Mouse (Mus musculus) MEL (cell line): ENCODE data around the gene Wnt7b. TPM values are rescaled to one million over a fixed set of nuclear protein-coding genes. Genes with fewer than 3 reads are reported as not detected.

Experiments used
- DNase-seq: peaks from one replicate; pipeline ENCODE4 v3.0.0; 2011; ENCODE audit warnings: low read depth, low spot score
- H3K27ac ChIP-seq: 2 replicates; pipeline ENCODE4 v1.5.1; 2012; ENCODE audit warnings: low read depth, mild to moderate bottlenecking, control low read depth, low read length, moderate library complexity; ENCODE audit not compliant: control insufficient read depth
- H3K27me3 ChIP-seq, 2 experiments: fragments of 150-350 bp in 1 of 2; sonication (generic) in 1 of 2; 2 replicates each; pipeline ENCODE4 v1.6.1; 2012; ENCODE audit warnings: low read length in 2 of 2, mild to moderate bottlenecking in 2 of 2, improper control_type of control experiment in 1 of 2, moderate library complexity in 1 of 2; ENCODE audit not compliant: insufficient read depth in 2 of 2, control insufficient read depth in 1 of 2
- H3K36me3 ChIP-seq, 2 experiments: 2 replicates each; pipeline ENCODE4 v1.6.1; 2012 to 2014; ENCODE audit warnings: low read length in 2 of 2, improper control_type of control experiment in 1 of 2, inconsistent platforms in 1 of 2, mild to moderate bottlenecking in 1 of 2; ENCODE audit not compliant: insufficient read depth in 2 of 2, control insufficient read depth in 1 of 2
- H3K4me1 ChIP-seq, 2 experiments: fragments of 150-350 bp in 1 of 2; sonication (generic) in 1 of 2; 2 replicates each; pipeline ENCODE4 v1.6.1; 2012; ENCODE audit warnings: low read length in 2 of 2, improper control_type of control experiment in 1 of 2, mild to moderate bottlenecking in 1 of 2; ENCODE audit not compliant: insufficient read depth in 2 of 2, control insufficient read depth in 1 of 2
- H3K4me3 ChIP-seq, 2 experiments: fragments of 150-350 bp in 1 of 2; sonication (generic) in 1 of 2; 2 replicates each; pipeline ENCODE4 v1.5.1; 2012; ENCODE audit warnings: low read depth in 2 of 2, low read length in 2 of 2, mild to moderate bottlenecking in 2 of 2, moderate library complexity in 2 of 2, control low read depth in 1 of 2, improper control_type of control experiment in 1 of 2; ENCODE audit not compliant: control insufficient read depth in 1 of 2, insufficient read depth in 1 of 2
- H3K79me2 ChIP-seq: 2 replicates; pipeline ENCODE4 v1.6.1; 2012; ENCODE audit warnings: mild to moderate bottlenecking, low read length, moderate library complexity; ENCODE audit not compliant: control insufficient read depth, poor library complexity, insufficient read depth
- H3K9ac ChIP-seq: 2 replicates; pipeline ENCODE4 v1.6.1; 2012; ENCODE audit warnings: low read depth, mild to moderate bottlenecking, control low read depth, low read length, moderate library complexity; ENCODE audit not compliant: control insufficient read depth, poor library complexity, severe bottlenecking
- H3K9me3 ChIP-seq: fragments of 150-350 bp; sonication (generic); replicated peaks from 2 replicates; pipeline ENCODE4 v1.6.1; 2012; ENCODE audit warnings: mild to moderate bottlenecking, low read length, improper control_type of control experiment, moderate library complexity; ENCODE audit not compliant: insufficient read depth
- BHLHE40 ChIP-seq: IDR thresholded peaks from 2 replicates; pipeline ENCODE4 v1.6.1; 2012; ENCODE audit warnings: low read depth, mild to moderate bottlenecking, inconsistent platforms, low read length, improper control_type of control experiment, borderline replicate concordance
- CHD2 ChIP-seq: IDR thresholded peaks from 2 replicates; pipeline ENCODE4 v1.6.1; 2011; ENCODE audit warnings: low read length, improper control_type of control experiment
- E2F4 ChIP-seq: IDR thresholded peaks from 2 replicates; pipeline ENCODE4 v1.6.1; 2011; ENCODE audit warnings: low read depth, low read length, improper control_type of control experiment, borderline replicate concordance
- ETS1 ChIP-seq: IDR thresholded peaks from 2 replicates; pipeline ENCODE4 v1.6.1; 2012; ENCODE audit warnings: low read depth, mild to moderate bottlenecking, inconsistent platforms, low read length, improper control_type of control experiment, moderate library complexity
- HCFC1 ChIP-seq: IDR thresholded peaks from 2 replicates; pipeline ENCODE4 v1.6.1; 2012; ENCODE audit warnings: low read depth, mild to moderate bottlenecking, inconsistent platforms, low read length, improper control_type of control experiment, moderate library complexity
- KAT2A ChIP-seq: conservative IDR thresholded peaks from 2 replicates; pipeline ENCODE4 v1.6.1; 2012; ENCODE audit warnings: low read depth, low read length, improper control_type of control experiment, inconsistent platforms
- MAFK ChIP-seq: IDR thresholded peaks from 2 replicates; pipeline ENCODE4 v1.6.1; 2011; ENCODE audit warnings: low read depth, mild to moderate bottlenecking, low read length, improper control_type of control experiment, borderline replicate concordance
- MAZ ChIP-seq: IDR thresholded peaks from 2 replicates; pipeline ENCODE4 v1.6.1; 2012; ENCODE audit warnings: low read depth, mild to moderate bottlenecking, inconsistent platforms, low read length, improper control_type of control experiment
- MEF2A ChIP-seq: IDR thresholded peaks from 2 replicates; pipeline ENCODE4 v1.6.1; 2014; ENCODE audit warnings: low read depth, mild to moderate bottlenecking, inconsistent platforms, low read length, improper control_type of control experiment; ENCODE audit not compliant: poor library complexity, insufficient replicate concordance, severe bottlenecking; ENCODE audit errors: extremely low read depth
- MYB ChIP-seq: IDR thresholded peaks from 2 replicates; pipeline ENCODE4 v1.6.1; 2011; ENCODE audit warnings: mild to moderate bottlenecking, low read depth, low read length, improper control_type of control experiment
- NRF1 ChIP-seq: IDR thresholded peaks from 2 replicates; pipeline ENCODE4 v1.6.1; 2014; ENCODE audit warnings: low read depth, mild to moderate bottlenecking, inconsistent platforms, low read length, improper control_type of control experiment, moderate library complexity; ENCODE audit not compliant: poor library complexity, insufficient read depth, severe bottlenecking
- RAD21 ChIP-seq: IDR thresholded peaks from 2 replicates; pipeline ENCODE4 v1.6.1; 2011; ENCODE audit warnings: mild to moderate bottlenecking, low read depth, low read length, improper control_type of control experiment
- RCOR1 ChIP-seq: IDR thresholded peaks from 2 replicates; pipeline ENCODE4 v1.6.1; 2012; ENCODE audit warnings: low read depth, mild to moderate bottlenecking, inconsistent platforms, low read length, improper control_type of control experiment
- TCF12 ChIP-seq: IDR thresholded peaks from 2 replicates; pipeline ENCODE4 v1.6.1; 2014; ENCODE audit warnings: low read depth, mild to moderate bottlenecking, inconsistent platforms, low read length, improper control_type of control experiment, moderate library complexity
- UBTF ChIP-seq: IDR thresholded peaks from 2 replicates; pipeline ENCODE4 v1.6.1; 2012; ENCODE audit warnings: low read depth, mild to moderate bottlenecking, inconsistent platforms, low read length, improper control_type of control experiment, moderate library complexity, borderline replicate concordance; ENCODE audit not compliant: insufficient read depth
- USF2 ChIP-seq, 2 experiments: IDR thresholded peaks; 2 replicates each; pipeline ENCODE4 v1.6.1; 2011 to 2012; ENCODE audit warnings: improper control_type of control experiment in 2 of 2, low read length in 2 of 2, borderline replicate concordance in 1 of 2, inconsistent platforms in 1 of 2, low read depth in 1 of 2, mild to moderate bottlenecking in 1 of 2; ENCODE audit not compliant: insufficient read depth in 1 of 2
- ZC3H11A ChIP-seq: IDR thresholded peaks from 2 replicates; pipeline ENCODE4 v1.6.1; 2012; ENCODE audit warnings: low read depth, mild to moderate bottlenecking, inconsistent platforms, low read length, improper control_type of control experiment
- ZKSCAN1 ChIP-seq: IDR thresholded peaks from 2 replicates; pipeline ENCODE4 v1.6.1; 2012; ENCODE audit warnings: low read depth, mild to moderate bottlenecking, inconsistent platforms, low read length, improper control_type of control experiment, moderate library complexity
- ZMIZ1 ChIP-seq: IDR thresholded peaks from 2 replicates; pipeline ENCODE4 v1.6.1; 2012; ENCODE audit warnings: low read depth, mild to moderate bottlenecking, inconsistent platforms, low read length, improper control_type of control experiment, moderate library complexity
- polyA plus RNA-seq, 2 experiments: library from polyadenylated mRNA; stranded (reverse) in 1 of 2; unstranded in 1 of 2; fragments of >175 nt in 1 of 2; fragments of >200 nt in 1 of 2; gene quantifications; 2 replicates each; pipeline versions ENCODE4 v1.2.1 to v1.2.4; 2012; ENCODE audit warnings: low replicate concordance in 2 of 2, low read depth in 1 of 2; ENCODE audit not compliant: insufficient read length in 2 of 2, insufficient read depth in 1 of 2, missing spikeins in 1 of 2
- total RNA-seq: library from RNA; depleted of rRNA; stranded (reverse); fragments of 300-350 nt; gene quantifications from 2 replicates; pipeline ENCODE4 v1.2.3, GENCODE M21; 2012

The Wnt7b gene
- total and polyA plus RNA-seq, 3 experiments: not detected

DNA sequence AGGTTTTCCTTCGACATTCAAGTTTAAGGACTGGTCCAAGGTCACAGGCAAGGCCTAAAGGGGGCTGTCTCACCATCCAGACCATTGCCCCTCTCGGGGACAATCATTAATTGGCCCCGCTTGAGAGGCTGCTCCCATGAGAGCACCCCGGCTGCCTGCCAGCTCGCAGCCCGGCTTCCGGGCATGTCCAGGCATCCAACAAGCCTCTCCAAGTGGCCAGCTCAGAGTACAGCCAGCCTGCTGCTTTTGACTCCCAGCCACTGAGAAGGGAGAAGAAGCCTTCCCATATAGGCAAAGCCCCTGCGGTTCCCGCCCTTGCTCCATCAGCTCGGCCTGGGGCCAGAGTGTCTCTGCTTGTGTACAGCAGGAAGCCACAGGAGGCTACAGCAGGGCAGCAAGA lies 26.5 kb downstream of the Wnt7b start:
- no peaks in the 10 kb centered on the region for H3K4me1 ChIP-seq
- H3K36me3 ChIP-seq: no peaks in the 10 kb centered on the region

DNA sequence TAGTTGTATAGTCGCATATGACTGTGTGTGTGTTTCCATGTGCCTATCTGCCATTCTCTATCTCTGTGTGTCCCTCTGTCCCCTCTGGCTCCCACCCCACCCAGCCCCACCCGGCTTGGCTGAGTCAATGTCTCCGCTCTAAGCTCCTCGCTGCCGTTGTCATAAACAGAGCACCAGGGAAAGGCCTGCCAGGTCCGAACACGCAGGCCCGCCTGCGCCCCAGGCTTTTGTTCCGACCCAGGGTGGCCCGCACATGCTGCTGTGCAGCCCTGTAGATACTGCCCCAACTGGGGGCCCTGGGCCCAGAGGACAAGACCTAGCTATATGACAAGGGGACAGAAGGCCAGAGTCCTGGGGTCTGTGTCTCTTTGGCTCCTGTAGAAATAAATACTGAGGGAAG lies 28.9 kb downstream of the Wnt7b start:
- H3K4me3 ChIP-seq: no peak overlapping the region
- no peaks in the 10 kb centered on the region for H3K36me3 ChIP-seq
- H3K27me3 ChIP-seq: no peaks in the 10 kb centered on the region
- no peaks in the 10 kb centered on the region for H3K79me2 ChIP-seq
- no peak for DNase-seq
- no peaks in the 10 kb centered on the region for H3K9me3 ChIP-seq
- no peak overlapping the region for H3K27ac ChIP-seq
- TF ChIP-seq ETS1 (no peak), BHLHE40 (no peak), ZMIZ1 (no peak), TCF12 (no peak), ZKSCAN1 (no peak)
- no peak overlapping the region for H3K9ac ChIP-seq
- no peaks in the 10 kb centered on the region for H3K4me1 ChIP-seq

More for the DNA sequence above, 26.5 kb downstream of the Wnt7b start:
- Histone ChIP-seq H3K27me3 (no peaks in the 10 kb centered on the region), H3K79me2 (no peaks in the 10 kb centered on the region), H3K9ac (no peak overlapping the region), H3K27ac (no peak overlapping the region), H3K9me3 (no peaks in the 10 kb centered on the region), H3K4me3 (no peak overlapping the region)
- TF ChIP-seq MYB (no peak), ETS1 (no peak), ZC3H11A (no peak), MEF2A (no peak), RAD21 (no peak), USF2 (IDR thresholded peaks at IDR 0.05; ENCODE audit: borderline replicate concordance in 1 of 2, insufficient read depth in 1 of 2, low read depth in 1 of 2, low read length in 2 of 2) (no peak), UBTF (no peak), MAFK (no peak), MAZ (no peak), E2F4 (no peak), RCOR1 (no peak), CHD2 (no peak), HCFC1 (no peak), KAT2A (no peak), NRF1 (no peak), ZMIZ1 (no peak)
- no peak for DNase-seq
